Mouse (Mus musculus) thymus, adult 2 months (tissue): ENCODE data around the gene Apoa5.

Source experiments
- CTCF ChIP-seq: fragments of 200-500 bp; IDR thresholded peaks from 2 replicates; pipeline ENCODE4 v1.5.1; 2012; ENCODE audit warnings: mild to moderate bottlenecking, control low read depth, low read length, moderate library complexity, borderline replicate concordance; ENCODE audit not compliant: control insufficient read depth, poor library complexity, insufficient read depth; ENCODE audit errors: extremely low read depth
- POLR2A ChIP-seq: fragments of 200-500 bp; IDR thresholded peaks from 2 replicates; pipeline ENCODE4 v1.6.1; 2012; ENCODE audit warnings: mild to moderate bottlenecking, low read length, control low read depth, moderate library complexity; ENCODE audit not compliant: control insufficient read depth, poor library complexity, insufficient read depth; ENCODE audit errors: extremely low read depth

GRCm38 (mm10) chr9:46238850-46239249 lies 29.6 kb upstream of the Apoa5 start:
- TF ChIP-seq CTCF (no peak), POLR2A (no peak)
